Mouse (Mus musculus) lung, postnatal 0 days (tissue): Measurements from ENCODE around the gene Map3k1. TPM values are rescaled to one million over a fixed set of nuclear protein-coding genes. Genes with fewer than 3 reads are reported as not detected.

Experiments
- ATAC-seq: fragments of 200-750 bp; cut with Nextera tagmentation; 2 replicates; pipeline ENCODE4 v1.8.0; 2017; ENCODE audit warnings: moderate library complexity
- DNase-seq: peaks from one replicate; pipeline ENCODE4 v3.0.0-alpha.2; 2016; ENCODE audit warnings: low spot score
- H3K27ac ChIP-seq: fragments of 300-500 bp; sonication (generic); 2 replicates; pipeline ENCODE4 v1.5.1; 2014; ENCODE audit warnings: antibody characterized with exemption, mild to moderate bottlenecking, low read length, mixed read lengths
- H3K27me3 ChIP-seq: fragments of 300-500 bp; sonication (generic); replicated peaks from 2 replicates; pipeline ENCODE4 v1.6.1; 2014; ENCODE audit warnings: low read length, mixed read lengths; ENCODE audit not compliant: insufficient read depth
- H3K36me3 ChIP-seq: fragments of 300-500 bp; sonication (generic); 2 replicates; pipeline ENCODE4 v1.6.1; 2014; ENCODE audit warnings: low read length, mixed read lengths; ENCODE audit not compliant: insufficient read depth
- H3K4me1 ChIP-seq: fragments of 300-500 bp; sonication (generic); 2 replicates; pipeline ENCODE4 v1.6.1; 2014; ENCODE audit warnings: antibody characterized with exemption, low read depth, low read length, mixed read lengths; ENCODE audit not compliant: insufficient read depth
- H3K4me2 ChIP-seq: fragments of 300-500 bp; sonication (generic); replicated peaks from 2 replicates; pipeline ENCODE4 v1.6.1; 2014; ENCODE audit warnings: low read depth, mild to moderate bottlenecking, low read length, moderate library complexity, mixed read lengths
- H3K4me3 ChIP-seq: fragments of 300-500 bp; sonication (generic); 2 replicates; pipeline ENCODE4 v1.5.1; 2014; ENCODE audit warnings: low read depth, low read length
- H3K9ac ChIP-seq: fragments of 300-500 bp; sonication (generic); replicated peaks from 2 replicates; pipeline ENCODE4 v1.6.1; 2014; ENCODE audit warnings: low read depth, mild to moderate bottlenecking
- H3K9me3 ChIP-seq: fragments of 300-500 bp; sonication (generic); 2 replicates; pipeline ENCODE4 v1.6.1; 2016; ENCODE audit warnings: low read length, mixed read lengths
- CTCF ChIP-seq: IDR thresholded peaks from 2 replicates; pipeline ENCODE4 v1.5.1; 2016; ENCODE audit warnings: antibody characterized with exemption, mild to moderate bottlenecking
- EP300 ChIP-seq: IDR thresholded peaks from 2 replicates; pipeline ENCODE4 v1.6.1; 2016; ENCODE audit warnings: antibody characterized with exemption, mild to moderate bottlenecking, control low read depth
- WGBS: fragments of 180-500 bp; shearing (Covaris S2); extraction: QIAGEN DNeasy Blood & Tissue Kit; methylation state at CpG from one replicate; pipeline ENCODE4 v1.1.7; 2014; 5-methylcytosine and 5-hydroxymethylcytosine counted together
- polyA plus RNA-seq: library from polyadenylated mRNA; unstranded; fragments of >200 nt; fragmentation: Nextera tagmentation; extraction: Ambion mirVana; gene quantifications from 2 replicates; pipeline ENCODE4 v1.2.1, GENCODE M21; 2015

Map3k1 gene
- polyA plus RNA-seq, 1 experiment from 2014 or later, result 16.6 TPM

DNA sequence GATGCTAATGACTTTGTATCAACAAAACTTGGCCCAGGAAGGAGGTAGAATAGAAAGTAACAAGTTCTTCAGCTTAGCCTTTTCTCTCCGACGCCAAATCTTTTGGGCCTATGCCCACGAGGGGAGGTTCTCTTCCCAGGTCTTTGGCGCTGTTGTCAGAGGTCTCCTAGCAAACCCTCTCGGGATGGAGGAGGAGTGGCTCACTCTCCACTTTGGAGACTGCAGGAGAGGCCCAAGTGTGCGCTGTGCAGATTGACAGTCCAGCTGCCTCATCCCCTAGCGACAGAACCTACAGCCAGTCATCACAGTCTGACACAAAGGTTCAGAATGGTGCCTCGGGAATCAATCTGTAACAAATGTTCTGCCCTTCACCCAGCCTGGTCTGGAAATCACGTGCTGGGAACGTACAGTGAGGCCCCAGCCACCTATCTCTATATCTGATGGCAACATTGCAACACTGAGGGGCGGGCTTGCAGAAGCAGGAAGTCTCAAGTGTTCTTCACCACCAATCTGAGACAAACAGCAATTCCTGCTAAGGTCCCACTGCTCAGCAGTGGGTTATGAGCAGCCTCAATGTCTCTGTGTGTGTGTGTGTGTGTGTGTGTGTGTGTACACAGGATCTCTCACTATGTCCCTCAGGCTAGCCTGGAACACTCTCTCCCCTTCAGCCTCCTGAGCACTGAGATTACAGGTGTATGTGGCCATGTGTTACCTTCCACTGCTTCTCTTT is 12.4 kb downstream of the Map3k1 start:
- H3K9ac ChIP-seq, result peak overlapping the region; percentile 1; the same call in 1 of the 2 replicates
- DNase-seq (peak; percentile 95), ATAC-seq (peak; percentile 86)
- WGBS, result 15% methylated on average over 11 of the region's 11 CpGs
- H3K4me1 ChIP-seq, result peaks cover 40% of the 10 kb centered on the region
- H3K36me3 ChIP-seq, result no peaks in the 10 kb centered on the region
- no peaks in the 10 kb centered on the region for H3K27me3 ChIP-seq
- TF ChIP-seq CTCF, result peak; percentile 22; the same call in 1 of the 2 replicates
- peak; percentile 84 for TF ChIP-seq EP300
- peak overlapping the region; percentile 86 for H3K27ac ChIP-seq
- H3K4me2 ChIP-seq, result peak overlapping the region; percentile 35
- H3K9me3 ChIP-seq, result no peaks in the 10 kb centered on the region
- H3K4me3 ChIP-seq, result no peak overlapping the region

DNA sequence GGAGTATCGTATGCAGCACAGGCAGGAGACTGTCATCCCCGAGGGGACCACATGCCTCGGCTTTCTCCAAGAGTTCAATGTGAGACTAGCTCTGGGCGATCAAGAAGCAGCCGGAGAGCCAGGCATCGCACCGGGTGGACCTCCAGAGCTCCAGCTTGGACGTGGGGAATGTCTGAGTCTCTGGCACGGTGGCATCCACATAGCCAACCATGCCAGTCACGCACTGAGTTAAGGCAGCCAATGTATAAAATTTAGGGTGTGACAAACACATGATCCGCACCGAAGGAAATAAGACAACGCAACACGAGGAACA is 15.9 kb downstream of the Map3k1 start:
- no peaks in the 10 kb centered on the region for H3K9me3 ChIP-seq
- ATAC-seq (no peak), DNase-seq (no peak)
- no peak overlapping the region for H3K9ac ChIP-seq
- peaks cover 50% of the 10 kb centered on the region for H3K4me1 ChIP-seq
- no peaks in the 10 kb centered on the region for H3K27me3 ChIP-seq
- no peak overlapping the region for H3K4me2 ChIP-seq
- WGBS, result 67% methylated on average over 14 of the region's 14 CpGs
- H3K4me3 ChIP-seq, result no peak overlapping the region
- no peaks in the 10 kb centered on the region for H3K36me3 ChIP-seq
- TF ChIP-seq EP300 (no peak), CTCF (no peak)
- H3K27ac ChIP-seq, result 0 out of 2 replicates have a peak overlapping the region, but pooled peaks have one; percentile 6

DNA sequence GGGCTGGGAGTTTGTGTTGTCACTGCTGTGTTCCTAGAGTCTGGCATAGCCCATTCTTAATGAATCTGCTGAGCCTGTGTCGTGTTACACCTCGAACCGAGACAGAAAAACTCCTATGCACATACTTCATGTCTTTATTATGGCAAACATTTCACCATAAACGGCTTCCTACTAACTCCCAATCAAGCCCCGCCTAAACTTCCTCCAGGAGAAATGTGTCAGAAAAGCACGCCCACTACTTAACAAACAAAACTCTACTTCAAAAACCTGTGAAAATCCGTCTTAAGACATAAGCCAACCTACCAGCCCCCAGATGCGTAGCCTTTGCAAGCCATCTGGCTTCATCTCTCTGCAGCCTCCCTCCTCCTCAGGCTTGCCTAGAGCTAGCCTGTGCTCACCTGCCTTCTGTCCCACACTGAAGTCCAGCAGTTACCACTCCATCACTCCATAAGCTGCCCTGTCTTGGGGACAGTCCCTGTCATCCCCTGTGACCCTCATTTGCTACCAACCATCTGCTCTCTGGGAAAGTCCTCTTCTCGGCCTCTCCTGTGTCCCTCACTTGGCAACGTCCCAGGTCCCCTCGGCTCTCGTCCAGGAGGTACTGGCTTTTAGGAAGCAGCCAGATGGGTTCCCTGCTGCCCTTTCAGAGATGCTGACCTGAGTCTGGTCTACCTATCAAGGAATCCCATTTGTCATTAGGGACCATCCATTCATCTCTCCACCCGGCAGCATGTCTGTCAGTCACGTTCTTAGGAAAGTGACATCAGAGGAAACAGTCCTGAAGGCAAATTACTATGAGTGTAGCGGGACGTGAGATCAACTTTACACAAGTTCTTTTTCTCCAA is 16.4 kb downstream of the Map3k1 start:
- Histone ChIP-seq H3K4me1 (peaks cover 46% of the 10 kb centered on the region), H3K27me3 (no peaks in the 10 kb centered on the region), H3K4me2 (no peak overlapping the region), H3K9me3 (no peaks in the 10 kb centered on the region), H3K36me3 (no peaks in the 10 kb centered on the region), H3K4me3 (no peak overlapping the region), H3K27ac (0 out of 2 replicates have a peak overlapping the region, but pooled peaks have one; percentile 15), H3K9ac (no peak overlapping the region)
- ATAC-seq, result no peak
- TF ChIP-seq CTCF, result no peak
- TF ChIP-seq EP300, result no peak
- 17% methylated on average over 16 of the region's 16 CpGs for WGBS
- peak; percentile 76 for DNase-seq

DNA sequence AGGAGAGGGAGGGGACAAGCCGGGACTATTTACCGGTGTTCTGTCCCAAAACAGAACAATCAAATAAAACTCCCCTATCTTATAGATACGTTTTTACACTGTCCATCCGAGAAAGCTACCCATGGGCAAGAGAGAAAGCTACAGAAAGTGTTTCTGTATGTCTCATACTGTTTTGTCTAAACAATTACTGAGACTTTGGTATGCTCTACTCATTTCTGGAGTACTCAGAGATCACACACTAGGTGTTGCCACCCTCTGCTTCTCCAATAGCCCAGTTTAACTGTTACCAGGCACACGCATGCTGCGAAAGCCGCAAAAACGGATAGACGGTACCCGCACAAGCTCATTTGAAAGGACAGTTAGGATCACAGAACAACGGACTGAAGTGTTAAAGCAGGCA is 17.2 kb downstream of the Map3k1 start:
- no peaks in the 10 kb centered on the region for H3K9me3 ChIP-seq
- no peak overlapping the region for H3K4me3 ChIP-seq
- H3K4me2 ChIP-seq, result no peak overlapping the region
- H3K4me1 ChIP-seq, result peaks cover 41% of the 10 kb centered on the region
- DNase-seq (no peak), ATAC-seq (no peak)
- H3K36me3 ChIP-seq, result no peaks in the 10 kb centered on the region
- H3K27me3 ChIP-seq, result no peaks in the 10 kb centered on the region
- H3K9ac ChIP-seq, result no peak overlapping the region
- H3K27ac ChIP-seq, result peak overlapping the region; percentile 15; the same call in 1 of the 2 replicates
- TF ChIP-seq EP300, result no peak
- TF ChIP-seq CTCF, result no peak
- 78% methylated on average over 11 of the region's 11 CpGs for WGBS

DNA sequence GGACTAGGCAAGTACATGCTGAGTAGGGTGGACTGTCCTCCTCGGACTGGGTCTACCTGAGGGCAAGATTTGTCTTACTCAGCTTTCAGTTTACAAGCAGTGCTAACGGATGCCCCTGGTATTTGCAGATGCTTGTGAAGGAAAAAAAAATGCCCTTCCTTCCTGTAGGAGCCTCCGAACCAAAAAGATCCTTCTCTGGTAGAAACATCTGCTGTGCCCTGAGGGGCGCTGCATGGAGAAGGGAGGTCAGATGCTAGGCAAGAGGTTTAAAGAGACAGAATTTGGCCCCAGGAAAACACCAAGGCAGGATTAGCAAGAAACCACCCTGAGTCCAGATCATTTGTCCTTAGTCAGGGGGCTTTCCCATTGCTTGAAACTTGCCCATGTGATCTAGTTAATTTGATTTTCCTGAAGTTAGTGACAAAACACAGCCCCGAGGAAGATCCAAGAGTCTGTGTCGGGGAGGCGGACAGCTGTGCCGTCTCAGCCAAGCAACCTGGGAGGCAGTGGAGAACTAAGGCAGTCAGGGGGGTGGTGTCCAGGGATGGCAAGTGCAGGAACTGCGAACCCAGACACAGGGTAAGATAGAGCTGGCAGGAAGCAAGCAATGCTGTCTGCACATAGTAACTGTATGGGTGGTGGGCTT is 19.2 kb downstream of the Map3k1 start:
- no peak overlapping the region for H3K9ac ChIP-seq
- no peaks in the 10 kb centered on the region for H3K9me3 ChIP-seq
- WGBS, result 36% methylated on average over 9 of the region's 9 CpGs
- no peak overlapping the region for H3K27ac ChIP-seq
- no peaks in the 10 kb centered on the region for H3K36me3 ChIP-seq
- no peak overlapping the region for H3K4me3 ChIP-seq
- TF ChIP-seq CTCF, result no peak
- TF ChIP-seq EP300, result no peak
- 0 out of 2 replicates have a peak overlapping the region, but pooled peaks have one; percentile 42 for H3K4me2 ChIP-seq
- H3K4me1 ChIP-seq, result peaks cover 28% of the 10 kb centered on the region
- DNase-seq (peak; percentile 28), ATAC-seq (no peak)
- H3K27me3 ChIP-seq, result no peaks in the 10 kb centered on the region

DNA sequence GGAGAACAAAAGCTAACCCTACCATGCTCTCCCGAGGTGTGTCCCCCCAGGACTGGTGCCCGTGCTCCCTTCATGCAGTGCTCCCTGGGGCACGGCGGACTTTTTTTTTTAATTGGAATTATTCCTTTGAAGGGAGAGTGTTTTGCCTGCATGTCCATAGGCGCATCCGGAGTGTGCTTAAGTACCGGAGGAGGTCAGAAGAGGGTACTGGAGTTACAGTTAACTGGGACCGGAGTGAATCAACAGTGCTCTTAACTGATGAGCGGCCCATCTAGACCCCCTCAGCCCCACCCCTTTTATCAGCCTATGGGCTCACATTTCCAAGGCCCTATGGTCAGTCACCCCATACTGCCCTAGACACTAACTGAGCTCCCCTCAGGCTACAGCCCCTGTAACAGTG is 19.9 kb downstream of the Map3k1 start:
- no peaks in the 10 kb centered on the region for H3K36me3 ChIP-seq
- peak overlapping the region; percentile 42 for H3K4me2 ChIP-seq
- H3K4me1 ChIP-seq, result peaks cover 28% of the 10 kb centered on the region
- ATAC-seq (peak; percentile 11; the same call in 1 of the 2 replicates), DNase-seq (no peak)
- no peaks in the 10 kb centered on the region for H3K9me3 ChIP-seq
- WGBS, result 29% methylated on average over 9 of the region's 9 CpGs
- peak overlapping the region; percentile 16; the same call in 1 of the 2 replicates for H3K27ac ChIP-seq
- H3K9ac ChIP-seq, result no peak overlapping the region
- TF ChIP-seq EP300 (no peak), CTCF (no peak)
- H3K4me3 ChIP-seq, result 0 out of 2 replicates have a peak overlapping the region, but pooled peaks have one; percentile 6
- no peaks in the 10 kb centered on the region for H3K27me3 ChIP-seq
